Mouse (Mus musculus) hindbrain, embryonic 14.5 days (tissue): ENCODE results near the gene Lrrc8c. TPM values are rescaled to one million over a fixed set of nuclear protein-coding genes. Genes with fewer than 3 reads are reported as not detected.

ENCODE experiments used
- polyA plus RNA-seq: library from polyadenylated mRNA; unstranded; fragments of >200 nt; fragmentation: Nextera tagmentation; extraction: Ambion mirVana; gene quantifications from 2 replicates; pipeline ENCODE4 v1.2.1, GENCODE M21; 2014

The Lrrc8c gene
- polyA plus RNA-seq, 1 experiment from 2014 or later: 18.2 TPM

Other genes with a start within 250 kb of the Lrrc8c start
- 0.33 and 1.1 TPM in 2 replicates for gene Gm43302, start 225.7 kb upstream of the Lrrc8c start, polyA plus RNA-seq
- gene Gbp6, start 225.7 kb upstream of the Lrrc8c start, polyA plus RNA-seq: 3.3 and 5.3 TPM in 2 replicates
- gene Lrrc8b, start 103.6 kb upstream of the Lrrc8c start, polyA plus RNA-seq: 23.0 and 26.1 TPM in 2 replicates
- gene Lrrc8d, start 180.6 kb downstream of the Lrrc8c start, polyA plus RNA-seq: 38.4 and 40.3 TPM in 2 replicates